Mouse (Mus musculus) limb, embryonic 12.5 days (tissue): ENCODE results near the gene Ptprg. TPM values are rescaled to one million over a fixed set of nuclear protein-coding genes. Genes with fewer than 3 reads are reported as not detected.

Source experiments
- ATAC-seq: fragments of 200-750 bp; cut with Nextera tagmentation; 2 replicates; pipeline ENCODE4 v1.8.0; 2017; ENCODE audit warnings: low read depth, moderate TSS enrichment; ENCODE audit not compliant: insufficient number of reproducible peaks, insufficient read depth, low FRiP score, low TSS enrichment
- H3K27ac ChIP-seq: fragments of 300-500 bp; sonication (generic); 2 replicates; pipeline ENCODE4 v1.5.1; 2016; ENCODE audit warnings: mild to moderate bottlenecking, moderate library complexity
- H3K27me3 ChIP-seq: fragments of 300-500 bp; sonication (generic); 2 replicates; pipeline ENCODE4 v1.6.1; 2016; ENCODE audit warnings: mild to moderate bottlenecking, moderate library complexity
- H3K36me3 ChIP-seq: fragments of 300-500 bp; sonication (generic); 2 replicates; pipeline ENCODE4 v1.6.1; 2016; ENCODE audit warnings: mild to moderate bottlenecking, moderate library complexity
- H3K4me1 ChIP-seq: fragments of 300-500 bp; sonication (generic); replicated peaks from 2 replicates; pipeline ENCODE4 v1.6.1; 2016
- H3K4me2 ChIP-seq: fragments of 300-500 bp; sonication (generic); 2 replicates; pipeline ENCODE4 v1.6.1; 2016; ENCODE audit warnings: mild to moderate bottlenecking, moderate library complexity
- H3K4me3 ChIP-seq: fragments of 300-500 bp; sonication (generic); replicated peaks from 2 replicates; pipeline ENCODE4 v1.5.1; 2016; ENCODE audit warnings: mild to moderate bottlenecking
- H3K9ac ChIP-seq: fragments of 300-500 bp; sonication (generic); replicated peaks from 2 replicates; pipeline ENCODE4 v1.6.1; 2016; ENCODE audit warnings: mild to moderate bottlenecking, moderate library complexity
- H3K9me3 ChIP-seq: fragments of 300-500 bp; sonication (generic); 2 replicates; pipeline ENCODE4 v1.6.1; 2016; ENCODE audit warnings: mild to moderate bottlenecking, moderate library complexity
- WGBS: fragments of 180-500 bp; shearing (Covaris S2); methylation state at CpG from one replicate; pipeline ENCODE4 v1.1.7; 2016; 5-methylcytosine and 5-hydroxymethylcytosine counted together
- polyA plus RNA-seq: library from polyadenylated mRNA; unstranded; fragments of >200 nt; fragmentation: Nextera tagmentation; extraction: Ambion mirVana; gene quantifications from 2 replicates; pipeline ENCODE4 v1.2.1, GENCODE M21; 2016

Ptprg gene
- polyA plus RNA-seq, 1 experiment from 2014 or later = 37.5 TPM

DNA sequence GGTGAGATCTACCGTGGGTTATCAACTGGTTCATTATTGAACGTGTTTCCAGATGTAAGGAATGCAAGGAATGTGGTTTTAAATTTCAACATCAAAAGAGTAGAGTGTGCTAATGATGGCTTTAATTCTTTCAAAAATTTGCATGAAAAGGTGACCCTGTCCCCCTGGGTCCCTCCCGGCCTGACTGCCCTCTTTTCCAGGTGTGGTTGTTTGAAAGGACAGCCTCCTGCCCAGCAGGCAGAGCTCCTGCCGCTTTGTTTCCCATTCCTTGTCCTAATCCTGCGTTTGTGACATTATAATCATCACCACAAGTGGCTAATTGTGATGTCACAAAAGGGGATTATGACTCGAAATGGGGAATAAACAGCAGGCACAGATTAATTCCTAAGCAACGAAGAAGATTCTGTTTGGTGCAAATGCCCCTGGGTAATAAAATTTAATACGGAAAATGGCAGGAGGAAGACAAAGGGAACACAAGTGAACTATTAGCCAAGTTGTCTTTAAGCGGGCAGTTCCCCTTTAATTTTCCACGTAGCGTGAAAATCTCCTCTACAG lies 110.4 kb downstream of the Ptprg start:
- H3K9ac ChIP-seq = no peak overlapping the region
- no peaks in the 10 kb centered on the region for H3K36me3 ChIP-seq
- no peaks in the 10 kb centered on the region for H3K9me3 ChIP-seq
- H3K27ac ChIP-seq = no peak overlapping the region
- no peak overlapping the region for H3K4me2 ChIP-seq
- WGBS = 10% methylated on average over 11 of the region's 11 CpGs
- ATAC-seq = no peak
- H3K27me3 ChIP-seq = peaks cover 4% of the 10 kb centered on the region; the same call in 1 of the 2 replicates
- H3K4me1 ChIP-seq = peaks cover 52% of the 10 kb centered on the region
- no peak overlapping the region for H3K4me3 ChIP-seq

- WGBS = 11% methylated on average over 9 of the region's 9 CpGs
- peaks cover 52% of the 10 kb centered on the region for H3K4me1 ChIP-seq
Measured at GRCm38 (mm10) chr14:11664302-11664701, 111.0 kb downstream of the Ptprg start.

DNA sequence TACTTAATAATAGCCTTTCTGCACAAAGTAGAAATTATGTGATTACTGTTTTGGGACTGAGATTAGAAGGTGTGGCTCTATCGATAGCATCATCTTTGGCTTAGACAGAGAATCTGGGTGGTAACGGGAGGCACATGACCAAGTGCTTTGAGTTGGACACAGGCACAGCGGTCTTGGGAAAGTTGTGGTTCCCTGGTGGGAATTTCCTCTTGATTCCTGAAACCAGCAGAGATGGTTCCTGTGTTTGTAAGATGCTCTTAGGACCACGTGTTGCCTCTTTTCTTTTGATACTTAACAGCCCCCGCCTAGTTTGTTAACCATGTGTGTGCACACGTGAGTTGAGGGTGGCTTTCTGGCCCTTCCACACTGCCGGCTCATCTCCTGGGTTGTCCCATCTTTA lies 111.7 kb downstream of the Ptprg start:
- no peak overlapping the region for H3K9ac ChIP-seq
- 54% methylated on average over 7 of the region's 7 CpGs for WGBS
- H3K4me3 ChIP-seq = no peak overlapping the region
- H3K27ac ChIP-seq = no peak overlapping the region
- H3K27me3 ChIP-seq = peaks cover 4% of the 10 kb centered on the region; the same call in 1 of the 2 replicates
- peaks cover 52% of the 10 kb centered on the region for H3K4me1 ChIP-seq
- ATAC-seq = no peak
- H3K9me3 ChIP-seq = no peaks in the 10 kb centered on the region
- H3K36me3 ChIP-seq = no peaks in the 10 kb centered on the region
- H3K4me2 ChIP-seq = no peak overlapping the region

More at GRCm38 (mm10) chr14:11664302-11664701, 111.0 kb downstream of the Ptprg start:
- H3K9ac ChIP-seq = no peak overlapping the region
- H3K27ac ChIP-seq = peak overlapping the region; percentile 13; the same call in 1 of the 2 replicates
- H3K27me3 ChIP-seq = peaks cover 4% of the 10 kb centered on the region; the same call in 1 of the 2 replicates
- no peak for ATAC-seq
- no peaks in the 10 kb centered on the region for H3K9me3 ChIP-seq
- no peaks in the 10 kb centered on the region for H3K36me3 ChIP-seq
- H3K4me2 ChIP-seq = no peak overlapping the region
- H3K4me3 ChIP-seq = no peak overlapping the region

- Histone ChIP-seq H3K9me3 (no peaks in the 10 kb centered on the region), H3K9ac (no peak overlapping the region), H3K4me1 (peaks cover 61% of the 10 kb centered on the region), H3K36me3 (no peaks in the 10 kb centered on the region), H3K4me3 (no peak overlapping the region), H3K4me2 (no peak overlapping the region), H3K27ac (no peak overlapping the region), H3K27me3 (no peaks in the 10 kb centered on the region; the same call in 1 of the 2 replicates)
- 13% methylated on average over 3 of the region's 3 CpGs for WGBS
- no peak for ATAC-seq
Measured at GRCm38 (mm10) chr14:11667762-11668161, 114.4 kb downstream of the Ptprg start.

DNA sequence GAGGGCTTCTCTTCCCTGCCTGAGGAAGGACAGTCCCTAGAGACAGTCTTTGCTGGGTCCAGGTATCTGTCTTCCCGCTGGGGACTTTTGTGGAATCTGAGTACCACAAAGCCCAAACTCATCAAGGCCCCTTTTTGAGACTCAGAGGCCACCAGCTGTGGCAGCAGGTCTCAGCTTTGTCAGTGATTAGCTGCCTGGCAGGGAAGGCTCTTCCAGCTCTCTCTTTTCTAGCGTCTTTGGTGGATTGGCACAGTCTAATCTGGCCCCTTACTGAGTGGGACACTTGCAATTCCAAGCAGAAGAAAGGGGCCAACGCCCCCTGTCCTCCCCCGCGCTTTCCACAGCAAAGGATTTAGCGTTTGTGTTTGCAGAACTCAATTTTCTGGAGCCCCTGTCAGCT lies 117.5 kb downstream of the Ptprg start:
- Histone ChIP-seq H3K27me3 (no peaks in the 10 kb centered on the region; the same call in 1 of the 2 replicates), H3K4me3 (no peak overlapping the region), H3K4me1 (peaks cover 30% of the 10 kb centered on the region), H3K9me3 (no peaks in the 10 kb centered on the region), H3K4me2 (no peak overlapping the region), H3K27ac (no peak overlapping the region), H3K36me3 (no peaks in the 10 kb centered on the region), H3K9ac (no peak overlapping the region)
- no peak for ATAC-seq
- 25% methylated on average over 6 of the region's 6 CpGs for WGBS

DNA sequence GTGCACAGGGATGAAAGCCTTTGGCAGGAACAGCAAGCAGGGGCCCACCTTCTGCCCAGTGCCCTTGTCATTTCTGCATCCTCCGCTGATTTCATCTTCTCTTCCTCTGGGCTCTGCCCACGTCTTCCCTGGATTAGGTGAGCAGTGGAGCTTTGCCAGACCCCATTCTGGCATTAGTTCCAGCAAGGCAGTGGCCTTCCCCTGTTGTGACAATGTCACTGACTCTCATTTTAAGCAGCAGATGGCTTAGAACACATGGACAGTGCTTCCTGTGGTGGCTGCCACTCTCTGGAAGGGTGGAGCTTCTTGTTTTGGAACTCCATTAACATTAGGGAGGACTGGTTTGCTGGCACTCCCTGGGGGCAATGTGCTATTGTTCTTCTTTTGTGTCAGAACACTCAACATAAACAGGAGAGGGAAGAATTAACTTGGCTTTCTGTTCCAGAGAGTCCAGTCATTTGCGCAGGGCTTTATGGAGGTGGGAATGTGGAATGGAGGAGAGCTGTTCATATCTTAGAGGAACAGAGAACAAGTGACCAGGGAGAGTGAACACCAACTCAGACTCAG lies 119.7 kb downstream of the Ptprg start:
- Histone ChIP-seq H3K9me3 (no peaks in the 10 kb centered on the region), H3K36me3 (no peaks in the 10 kb centered on the region), H3K27ac (no peak overlapping the region), H3K4me3 (no peak overlapping the region), H3K27me3 (no peaks in the 10 kb centered on the region), H3K9ac (no peak overlapping the region), H3K4me2 (no peak overlapping the region), H3K4me1 (peaks cover 9% of the 10 kb centered on the region)
- WGBS = 85% methylated on average over 3 of the region's 3 CpGs
- no peak for ATAC-seq

GRCm38 (mm10) chr14:11678201-11678600 lies 124.9 kb downstream of the Ptprg start:
- no peak for ATAC-seq
- H3K4me3 ChIP-seq = no peak overlapping the region
- H3K9ac ChIP-seq = no peak overlapping the region
- peaks cover 17% of the 10 kb centered on the region for H3K4me1 ChIP-seq
- no peaks in the 10 kb centered on the region for H3K9me3 ChIP-seq
- no peaks in the 10 kb centered on the region for H3K27me3 ChIP-seq
- H3K36me3 ChIP-seq = no peaks in the 10 kb centered on the region
- no peak overlapping the region for H3K27ac ChIP-seq
- H3K4me2 ChIP-seq = no peak overlapping the region
- 75% methylated on average over 4 of the region's 4 CpGs for WGBS

- no peak overlapping the region for H3K4me2 ChIP-seq
- H3K27ac ChIP-seq = no peak overlapping the region
- H3K9ac ChIP-seq = no peak overlapping the region
- H3K9me3 ChIP-seq = no peaks in the 10 kb centered on the region
- no peak for ATAC-seq
- peaks cover 30% of the 10 kb centered on the region for H3K4me1 ChIP-seq
- H3K36me3 ChIP-seq = no peaks in the 10 kb centered on the region
- no peaks in the 10 kb centered on the region for H3K27me3 ChIP-seq
- WGBS = 49% methylated on average over 3 of the region's 3 CpGs
- no peak overlapping the region for H3K4me3 ChIP-seq
Measured at GRCm38 (mm10) chr14:11679741-11680140, 126.4 kb downstream of the Ptprg start.

GRCm38 (mm10) chr14:11680621-11681020 lies 127.3 kb downstream of the Ptprg start:
- no peak for ATAC-seq
- Histone ChIP-seq H3K9me3 (no peaks in the 10 kb centered on the region), H3K27ac (no peak overlapping the region), H3K9ac (no peak overlapping the region), H3K27me3 (no peaks in the 10 kb centered on the region), H3K4me3 (no peak overlapping the region), H3K4me1 (peaks cover 30% of the 10 kb centered on the region), H3K36me3 (no peaks in the 10 kb centered on the region), H3K4me2 (no peak overlapping the region)
- WGBS = 86% methylated on average over 2 of the region's 2 CpGs

GRCm38 (mm10) chr14:11682441-11682840 lies 129.1 kb downstream of the Ptprg start:
- H3K4me1 ChIP-seq = peaks cover 33% of the 10 kb centered on the region
- H3K27ac ChIP-seq = no peak overlapping the region
- H3K4me2 ChIP-seq = no peak overlapping the region
- ATAC-seq = no peak
- no peak overlapping the region for H3K9ac ChIP-seq
- no peak overlapping the region for H3K4me3 ChIP-seq
- H3K36me3 ChIP-seq = no peaks in the 10 kb centered on the region
- H3K27me3 ChIP-seq = no peaks in the 10 kb centered on the region
- 26% methylated on average over 3 of the region's 3 CpGs for WGBS
- no peaks in the 10 kb centered on the region for H3K9me3 ChIP-seq

DNA sequence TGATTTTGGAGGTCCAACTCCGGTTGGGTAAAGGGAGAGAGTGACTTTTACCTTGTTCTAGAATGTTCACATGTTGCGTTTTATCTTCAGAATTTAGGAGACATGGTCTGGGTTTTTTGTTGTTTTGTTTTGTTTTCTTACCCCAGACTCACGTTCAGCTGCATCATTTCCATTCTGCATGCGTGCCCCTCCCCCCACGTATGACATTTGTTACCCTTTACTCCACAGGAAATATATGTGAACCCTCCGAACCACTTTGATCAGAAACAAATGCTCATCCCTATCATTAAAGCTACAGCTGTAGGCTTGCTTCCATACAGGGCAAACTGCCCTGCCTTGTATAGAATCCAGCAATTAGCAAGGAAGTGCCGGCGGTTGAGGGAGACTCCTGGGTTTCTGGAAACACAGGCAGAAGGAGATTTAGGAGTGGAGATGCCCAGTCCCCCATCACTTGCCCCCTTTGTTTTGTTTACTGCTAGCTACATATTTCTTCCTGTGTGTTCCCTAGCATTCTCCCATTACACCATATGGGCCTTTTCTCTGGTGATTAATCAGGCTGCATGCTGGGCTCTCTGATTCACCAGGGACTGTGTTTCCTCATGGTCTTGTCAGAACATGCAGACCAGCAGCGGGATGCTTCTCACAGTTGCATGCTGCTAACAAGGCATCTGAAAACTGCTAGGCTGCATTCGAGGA lies 130.2 kb downstream of the Ptprg start:
- WGBS = 18% methylated on average over 10 of the region's 10 CpGs
- Histone ChIP-seq H3K36me3 (no peaks in the 10 kb centered on the region), H3K4me3 (no peak overlapping the region), H3K4me1 (peaks cover 37% of the 10 kb centered on the region), H3K9me3 (no peaks in the 10 kb centered on the region), H3K27me3 (no peaks in the 10 kb centered on the region), H3K27ac (no peak overlapping the region), H3K4me2 (peak overlapping the region; percentile 11), H3K9ac (no peak overlapping the region)
- ATAC-seq = no peak
